Mouse (Mus musculus): ENCODE measurements around the gene Bmpr2.

DNA sequence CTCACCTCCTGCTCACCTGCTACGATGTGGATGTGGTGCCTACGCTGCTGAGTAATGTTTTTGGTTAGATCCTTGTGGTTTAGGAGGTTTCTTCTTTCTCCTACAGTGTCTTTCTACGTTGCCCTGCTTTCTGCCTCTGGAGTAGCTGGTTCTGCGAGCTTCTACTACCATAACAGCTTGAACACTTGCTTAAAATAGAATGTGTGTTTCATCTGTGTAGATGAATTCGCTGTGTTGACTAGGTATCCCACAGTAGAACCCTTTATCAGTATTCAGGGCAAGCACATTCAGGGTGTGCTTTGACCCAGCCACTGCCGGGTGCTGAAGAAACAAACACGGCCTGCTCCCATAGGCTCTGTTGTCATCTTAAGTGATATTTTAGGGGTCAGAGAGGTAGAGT lies 114.9 kb downstream of the Bmpr2 start:
- no peak for TF ChIP-seq CTCF (IDR thresholded peaks at IDR 0.05; ENCODE audit: control insufficient read depth, insufficient read depth, insufficient read length)
- TF ChIP-seq USF1 (IDR thresholded peaks at IDR 0.05; ENCODE audit: low read depth), result no peak
- TF ChIP-seq MYOG (IDR thresholded peaks at IDR 0.05; ENCODE audit: control insufficient read depth, extremely low read depth, insufficient read length), result no peak
- no peak for TF ChIP-seq MAX (IDR thresholded peaks at IDR 0.05)
- no peak for TF ChIP-seq CEBPB (IDR thresholded peaks at IDR 0.05; ENCODE audit: low read depth)
